Mouse (Mus musculus) heart, postnatal 4 days (tissue): ENCODE results near the gene Irx4. TPM values are rescaled to one million over a fixed set of nuclear protein-coding genes. Genes with fewer than 3 reads are reported as not detected.
A peak's percentile ranks its signal among the peaks of the same experiment; 100 is the strongest.

ENCODE experiments used
- DNase-seq: peaks from one replicate; pipeline ENCODE4 v3.0.0; 2021
- total RNA-seq, 2 experiments: library from RNA; stranded (reverse); gene quantifications; 2 replicates each; pipeline ENCODE4 v1.2.3; 2021

Gene Irx4
- total RNA-seq, 2 experiments from 2014 or later = 53.3 to 64.3 TPM

DNA sequence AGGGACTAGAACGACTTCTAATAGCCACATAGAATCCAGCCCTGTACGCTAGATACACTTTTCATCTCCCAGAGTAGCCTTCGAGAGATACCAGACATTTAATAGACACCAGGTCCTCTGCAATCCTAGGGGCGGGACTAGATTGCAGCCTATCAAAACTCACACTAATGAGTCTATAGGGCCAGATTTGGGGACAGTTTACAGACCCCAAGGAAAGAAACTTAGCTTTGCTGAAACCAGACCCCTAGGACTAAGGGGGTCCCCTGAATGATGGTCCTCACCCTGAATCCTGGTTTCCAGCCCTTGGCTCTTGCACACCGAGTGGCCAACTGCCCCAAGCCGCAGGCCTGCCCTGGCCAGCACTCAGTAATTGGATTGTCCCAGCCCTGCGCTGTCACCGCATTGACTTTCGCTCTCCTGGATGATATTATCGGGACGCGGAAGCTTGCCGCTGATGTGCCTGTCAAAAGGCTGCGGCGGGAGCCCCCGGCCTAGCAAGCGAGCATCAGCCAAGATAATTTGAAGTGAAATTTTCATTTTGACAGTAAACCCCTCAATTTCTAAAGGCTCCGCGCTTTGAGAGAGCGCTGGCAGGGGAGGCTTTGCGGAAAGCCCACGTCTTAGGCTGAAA lies 10.3 kb downstream of the Irx4 start:
- no peak for DNase-seq

DNA sequence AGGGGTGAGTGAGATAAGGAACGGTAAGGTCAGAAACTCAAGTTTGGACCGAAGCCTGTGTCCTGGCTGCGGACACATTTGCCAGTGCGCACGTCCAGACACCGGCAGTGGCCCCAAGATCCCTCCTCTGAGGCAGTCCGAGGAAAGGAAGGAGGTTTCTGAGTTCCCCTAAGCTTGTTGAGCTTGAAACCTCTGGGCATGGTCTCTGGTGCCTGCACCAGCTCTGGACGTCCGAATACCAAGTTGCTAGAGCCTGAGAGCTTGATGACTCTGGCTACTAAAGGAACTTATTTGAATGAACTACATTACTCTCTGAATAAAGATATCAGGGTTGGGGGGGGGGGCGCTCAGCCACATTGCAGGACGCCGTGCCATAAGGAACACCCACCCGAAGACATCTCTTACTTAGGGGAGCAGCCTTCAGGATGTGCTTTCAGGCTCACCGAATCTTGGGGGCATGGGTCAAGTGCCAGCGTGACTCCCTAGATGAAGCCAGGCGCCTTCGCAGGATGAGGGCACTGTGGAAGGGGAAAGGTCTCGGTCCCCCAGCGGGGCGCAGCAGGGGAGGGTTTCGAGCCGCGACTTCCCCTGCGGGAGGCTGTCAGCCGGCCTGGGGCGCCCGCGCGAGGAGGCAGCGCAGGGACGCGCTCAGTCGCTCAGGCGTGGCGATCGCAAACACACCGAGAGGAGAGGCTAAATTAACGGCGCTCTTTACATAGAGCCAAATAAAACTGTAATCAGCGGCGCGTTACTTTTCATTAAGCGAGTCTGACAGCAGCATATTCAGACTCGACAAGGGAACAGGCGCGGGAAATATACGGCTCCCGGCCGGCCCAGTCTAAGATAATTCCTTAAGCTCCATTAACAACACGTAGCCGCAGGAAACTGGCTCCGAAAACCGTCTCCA lies 11.3 kb downstream of the Irx4 start:
- no peak for DNase-seq

GRCm38 (mm10) chr13:73272794-73273282 lies 12.6 kb downstream of the Irx4 start:
- DNase-seq = no peak

DNA sequence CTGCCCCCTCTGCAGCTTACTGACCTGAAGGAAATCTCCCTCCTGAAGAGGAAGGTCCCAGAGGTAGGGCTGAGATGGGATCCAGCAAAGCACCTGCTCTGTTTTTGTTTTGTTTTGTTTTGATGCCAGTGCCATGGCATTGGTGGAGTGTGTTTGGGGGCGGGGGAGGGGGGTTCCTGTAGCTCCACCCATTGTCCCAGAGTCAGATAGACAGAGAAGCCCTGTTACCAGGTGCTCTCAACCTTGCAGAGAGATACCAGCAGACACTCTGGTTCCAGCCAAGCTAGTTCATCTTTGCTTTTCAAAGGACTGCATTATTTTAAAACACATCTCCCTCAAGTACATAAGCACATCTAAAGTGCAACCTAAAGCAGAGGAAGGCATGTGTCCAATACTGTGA lies 13.3 kb downstream of the Irx4 start:
- DNase-seq = no peak

GRCm38 (mm10) chr13:73277361-73277760 lies 17.1 kb downstream of the Irx4 start:
- DNase-seq = no peak

DNA sequence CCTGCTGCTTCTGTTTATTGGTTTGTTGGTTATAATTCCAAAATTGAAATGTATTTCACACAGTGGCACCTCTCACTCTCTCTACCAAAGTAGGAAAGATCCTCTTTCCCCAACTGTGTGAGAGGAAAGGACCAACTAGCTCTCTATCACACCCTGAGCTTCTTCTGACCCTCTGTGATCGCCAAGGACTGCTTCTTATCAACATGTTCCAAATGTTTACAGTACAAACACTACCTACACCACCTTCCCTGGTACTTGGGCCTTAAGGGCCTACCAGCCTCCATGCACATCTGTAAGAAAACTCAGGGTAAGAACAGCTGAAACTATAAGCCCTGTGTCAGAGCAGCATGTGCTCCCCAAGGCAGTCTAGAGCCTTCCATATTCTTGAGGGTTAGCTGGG lies 17.5 kb downstream of the Irx4 start:
- DNase-seq = no peak

DNA sequence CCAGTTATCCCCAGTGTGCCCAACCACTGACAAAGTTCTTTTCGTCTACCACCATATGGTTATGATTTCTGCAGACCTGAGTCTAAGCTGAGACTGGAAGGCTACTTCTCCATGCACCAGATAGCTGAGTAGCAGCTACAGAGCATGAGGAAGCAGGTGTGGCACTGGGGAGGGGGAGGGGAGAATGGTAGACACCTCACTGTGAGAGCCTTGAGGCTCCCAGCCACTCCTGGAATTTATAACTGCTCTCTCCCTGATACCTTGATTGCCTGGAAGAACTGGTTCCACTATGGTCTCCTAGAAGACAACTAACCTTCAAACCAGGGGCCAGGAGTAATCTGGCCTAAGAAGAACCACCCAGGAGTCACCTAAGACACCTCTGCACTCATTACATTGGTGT lies 18.9 kb downstream of the Irx4 start:
- DNase-seq = no peak

- DNase-seq = no peak
Observed at GRCm38 (mm10) chr13:73282407-73282806, 22.1 kb downstream of the Irx4 start.

- DNase-seq = no peak
Observed at GRCm38 (mm10) chr13:73283534-73283933, 23.3 kb downstream of the Irx4 start.

DNA sequence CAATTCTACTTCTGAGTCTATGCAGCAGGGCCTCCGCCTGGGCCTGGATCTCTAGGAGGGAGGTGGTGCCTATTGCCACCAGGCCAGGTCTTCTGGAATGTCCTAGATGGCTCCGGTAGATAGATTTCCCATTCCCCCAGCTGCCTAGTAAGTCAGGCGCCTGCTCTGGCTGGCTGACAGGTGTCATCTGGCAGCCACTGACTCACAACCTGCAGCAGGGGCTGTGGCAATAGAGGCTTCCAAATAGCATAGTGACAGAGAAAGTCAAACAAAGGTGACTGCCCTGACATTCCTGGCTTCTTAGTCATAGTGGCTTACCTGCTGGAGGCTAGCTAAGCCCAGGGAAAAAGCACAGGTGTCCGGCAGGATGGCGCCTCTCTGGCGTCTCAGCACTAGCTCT lies 29.9 kb downstream of the Irx4 start:
- peak; percentile 68 for DNase-seq

DNA sequence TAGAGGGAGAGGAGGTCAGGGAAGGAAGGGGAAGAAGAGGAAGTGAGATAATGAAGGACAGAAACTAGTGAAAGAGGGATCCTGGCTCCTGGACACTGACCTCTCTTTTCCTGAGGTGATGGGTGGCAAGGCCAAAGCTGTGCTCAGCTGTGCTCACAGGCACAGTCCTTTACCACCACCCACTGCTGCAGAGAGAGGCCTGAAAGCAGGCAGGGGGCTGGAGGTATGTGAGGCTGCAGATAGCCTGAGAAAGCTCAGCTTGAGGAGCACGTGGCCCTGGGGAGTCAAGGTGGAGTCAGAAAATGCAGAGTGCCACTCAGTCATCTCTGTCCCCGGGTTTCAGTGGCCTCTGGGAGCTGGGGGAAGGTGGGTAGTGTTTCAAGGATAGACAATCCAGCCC lies 30.8 kb downstream of the Irx4 start:
- DNase-seq = no peak

- DNase-seq = peak; percentile 51
Observed at GRCm38 (mm10) chr13:73298717-73299116, 38.4 kb downstream of the Irx4 start.

GRCm38 (mm10) chr13:73299322-73299721 lies 39.0 kb downstream of the Irx4 start:
- peak; percentile 43 for DNase-seq

GRCm38 (mm10) chr13:73304729-73305128 lies 44.5 kb downstream of the Irx4 start:
- DNase-seq = no peak

DNA sequence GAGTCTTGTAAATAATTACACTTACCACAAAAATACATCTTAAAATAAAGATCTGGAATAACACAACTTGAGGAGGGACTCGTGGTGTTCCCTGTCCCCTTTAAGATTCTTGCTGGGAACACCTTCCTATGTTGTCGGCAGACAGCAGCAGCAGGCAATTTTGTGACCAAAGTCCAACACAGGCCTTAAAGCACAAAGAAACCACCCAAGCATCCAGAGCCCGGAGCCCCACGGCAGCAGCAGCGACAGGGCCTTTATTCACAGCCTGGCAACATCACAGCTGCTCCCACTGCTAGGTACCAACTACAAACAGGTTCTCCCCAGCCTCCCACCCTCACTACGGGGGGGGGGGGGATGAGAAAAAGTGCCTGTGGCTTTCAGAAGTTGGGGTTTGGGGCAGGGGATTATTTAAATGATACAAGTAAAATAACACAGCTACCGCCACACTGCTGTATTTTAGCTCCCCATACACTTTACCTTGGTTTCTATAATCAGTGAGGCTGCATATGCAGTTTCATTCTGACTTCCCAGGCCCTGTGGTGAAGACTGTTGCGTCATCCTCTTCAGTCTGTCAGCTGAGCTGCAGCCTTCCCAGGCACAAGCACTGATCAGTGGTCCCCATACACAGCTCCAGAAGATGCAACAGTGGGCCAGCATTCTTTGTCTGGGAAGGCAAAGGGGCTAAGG lies 45.3 kb downstream of the Irx4 start:
- no peak for DNase-seq

DNA sequence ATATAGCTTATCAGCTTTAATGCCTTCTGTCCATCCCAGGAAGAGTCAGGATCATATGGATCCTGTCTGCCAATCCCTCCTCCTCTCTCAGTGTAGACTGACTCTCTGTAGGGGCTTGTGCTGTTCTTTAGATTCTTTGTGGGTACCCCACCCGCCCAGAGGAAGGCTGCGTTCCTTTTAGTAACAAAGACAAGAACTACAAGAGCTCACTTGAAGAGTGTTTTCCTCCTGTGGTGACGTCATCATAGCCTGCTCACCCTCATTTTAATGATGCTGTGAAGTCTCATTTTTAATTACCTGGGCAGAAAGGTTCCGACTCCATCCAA lies 45.8 kb downstream of the Irx4 start:
- DNase-seq = no peak

DNA sequence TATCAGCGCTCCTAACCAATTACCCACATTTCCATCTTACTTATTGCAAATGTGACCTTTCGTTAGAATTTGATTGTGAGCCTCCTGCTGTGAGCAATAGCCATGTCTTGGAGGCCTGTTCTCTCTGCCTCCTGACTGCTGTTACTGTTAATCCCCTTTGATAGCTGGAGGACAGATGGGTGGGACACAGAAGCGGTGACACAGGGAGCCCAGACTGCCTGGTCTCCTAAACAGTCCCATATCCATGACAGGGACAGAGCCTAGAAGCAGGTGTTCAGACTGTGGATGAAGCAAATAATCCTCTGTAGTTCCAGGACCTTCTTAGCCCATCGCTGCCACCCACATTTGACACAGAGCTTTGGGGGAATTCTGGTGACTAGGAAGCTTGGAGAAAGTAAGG lies 46.2 kb downstream of the Irx4 start:
- no peak for DNase-seq

GRCm38 (mm10) chr13:73310183-73310929 lies 50.1 kb downstream of the Irx4 start:
- DNase-seq = peak; percentile 80
